Mouse (Mus musculus): ENCODE measurements around the gene Dmgdh.

- TF ChIP-seq CTCF (IDR thresholded peaks at IDR 0.05; ENCODE audit: low read depth, low read length) (no peak), EP300 (IDR thresholded peaks at IDR 0.05; ENCODE audit: insufficient read depth, low read depth, low read length) (no peak)
These were observed 84.1 kb downstream of the Dmgdh start for GRCm38 (mm10) chr13:93758149-93758898.
